ENCODE assay signal across 8 mouse cellular contexts in genomic region chr15:37006475-37007164, GRCm38 (mm10). TPM values are rescaled to one million over a fixed set of nuclear protein-coding genes. Genes with fewer than 3 reads are reported as not detected.
DNase-seq lines count a peak whose midpoint lies in the region; ATAC-seq and TF ChIP-seq lines count a peak whose summit lies in the region.

No protein-coding gene starts in this region.

- TF ChIP-seq CTCF in brain, embryonic 14.5 days (IDR thresholded peaks at IDR 0.05; ENCODE audit: borderline replicate concordance, extremely low read depth, insufficient read depth, insufficient read length) = no peak
- no peak for TF ChIP-seq CTCF in kidney, postnatal 0 days (IDR thresholded peaks at IDR 0.05; ENCODE audit: low read depth)
- TF ChIP-seq CTCF in small intestine, adult 2 months (IDR thresholded peaks at IDR 0.05; ENCODE audit: extremely low read depth, insufficient read length, insufficient replicate concordance, low read depth, low read length) = no peak

- H3K4me2 ChIP-seq in kidney, postnatal 0 days (ENCODE audit: low read length) = peak overlapping the region; percentile 76

- H3K36me3 ChIP-seq in kidney, postnatal 0 days (ENCODE audit: insufficient read depth, low read length) = peaks cover 11% of the 10 kb centered on the region; the same call in 1 of the 2 replicates
- H3K36me3 ChIP-seq in small intestine, adult 2 months (ENCODE audit: control insufficient read depth, insufficient read depth, low read length) = peaks cover 13% of the 10 kb centered on the region

- no peak for TF ChIP-seq POLR2A in brain, embryonic 14.5 days (IDR thresholded peaks at IDR 0.05; ENCODE audit: borderline replicate concordance, extremely low read depth, insufficient read depth, insufficient read length, poor library complexity, severe bottlenecking)
- TF ChIP-seq POLR2A in small intestine, adult 2 months (IDR thresholded peaks at IDR 0.05; ENCODE audit: low read depth, low read length) = no peak

- peak overlapping the region; percentile 99 for H3K9ac ChIP-seq in kidney, postnatal 0 days (ENCODE audit: low read depth, low read length)

- H3K4me3 ChIP-seq in kidney, postnatal 0 days (replicated peaks; ENCODE audit: low read depth, low read length) = peak overlapping the region; percentile 98
- H3K4me3 ChIP-seq in small intestine, adult 2 months (ENCODE audit: low read depth, low read length) = peak overlapping the region; percentile 87

- H3K27me3 ChIP-seq in kidney, postnatal 0 days (ENCODE audit: insufficient read depth, low read length) = no peaks in the 10 kb centered on the region
- no peaks in the 10 kb centered on the region for H3K27me3 ChIP-seq in small intestine, adult 2 months (ENCODE audit: control insufficient read depth, insufficient read depth, low read length)

- under 1% methylated on average over 37 of the region's 48 CpGs for WGBS in kidney, postnatal 0 days
- WGBS in small intestine, adult 2 months = under 1% methylated on average over 35 of the region's 48 CpGs

- no peaks in the 10 kb centered on the region for H3K9me3 ChIP-seq in kidney, postnatal 0 days (replicated peaks; ENCODE audit: low read length)

- peak; percentile 23 for DNase-seq in layer of hippocampus, adult 11-12 months (ENCODE audit: low spot score)
- DNase-seq in layer of hippocampus, postnatal 36 days = no peak
- peak; percentile 56 for DNase-seq in brain, embryonic 14.5 days (ENCODE audit: low read depth)
- DNase-seq in gastrocnemius, postnatal 10 days = peak; percentile 51
- peak; percentile 67 for DNase-seq in kidney, postnatal 0 days (ENCODE audit: low spot score)
- DNase-seq in lung, postnatal 4 days = peak; percentile 29 to 61
- DNase-seq in left cerebral cortex, adult 11 months (ENCODE audit: low spot score) = no peak

- peaks cover 6% of the 10 kb centered on the region; the same call in 1 of the 2 replicates for H3K4me1 ChIP-seq in kidney, postnatal 0 days (replicated peaks; ENCODE audit: insufficient read depth, low read length)
- H3K4me1 ChIP-seq in small intestine, adult 2 months (ENCODE audit: control insufficient read depth, insufficient read depth, insufficient read length, low read length) = peaks cover 5% of the 10 kb centered on the region

- no peak for ATAC-seq in kidney, postnatal 0 days (replicated peaks; ENCODE audit: low FRiP score, low read depth)

- peak overlapping the region; percentile 98 for H3K27ac ChIP-seq in kidney, postnatal 0 days
- peak overlapping the region; percentile 89 for H3K27ac ChIP-seq in small intestine, adult 2 months (ENCODE audit: insufficient read depth, low read depth, low read length)

RNA-seq across cellular contexts. Expression of gene Zfp706, which starts 1.0 kb away (rescaled TPM):
- total RNA-seq in layer of hippocampus, postnatal 36 days (2021) = 100 to 1,000 TPM; 262 to 279 TPM
- 76.9 and 99.6 TPM in 2 replicates for polyA plus RNA-seq in brain, embryonic 14.5 days (2012; rRNA removed)
- 100 to 1,000 TPM; 167 to 183 TPM for total RNA-seq in gastrocnemius, postnatal 10 days (2021)
- 509 and 548 TPM in 2 replicates for polyA plus RNA-seq in kidney, postnatal 0 days (2015; fragmentation: Nextera tagmentation; extraction: Ambion mirVana)
- 28.1 and 34.7 TPM in 2 replicates for polyA plus RNA-seq in small intestine, adult 2 months (2012; rRNA removed)

Comparison
In these comparisons a context has a peak if more than half of its experiments do, and no peak if none do; other contexts are left out.
1. DNase-seq: peak in layer of hippocampus, adult 11-12 months (single experiment), brain, embryonic 14.5 days (single experiment), gastrocnemius, postnatal 10 days (single experiment), kidney, postnatal 0 days (single experiment) and lung, postnatal 4 days (2 of 2); none in layer of hippocampus, postnatal 36 days (0 of 2) and left cerebral cortex, adult 11 months (single experiment).